Mouse (Mus musculus): ENCODE data around the gene Eftud2. TPM values are rescaled to one million over a fixed set of nuclear protein-coding genes. Genes with fewer than 3 reads are reported as not detected.

The Eftud2 gene
- polyA plus RNA-seq (2015; fragmentation: Nextera tagmentation; extraction: Ambion mirVana): 222 and 236 TPM in 2 replicates

DNA sequence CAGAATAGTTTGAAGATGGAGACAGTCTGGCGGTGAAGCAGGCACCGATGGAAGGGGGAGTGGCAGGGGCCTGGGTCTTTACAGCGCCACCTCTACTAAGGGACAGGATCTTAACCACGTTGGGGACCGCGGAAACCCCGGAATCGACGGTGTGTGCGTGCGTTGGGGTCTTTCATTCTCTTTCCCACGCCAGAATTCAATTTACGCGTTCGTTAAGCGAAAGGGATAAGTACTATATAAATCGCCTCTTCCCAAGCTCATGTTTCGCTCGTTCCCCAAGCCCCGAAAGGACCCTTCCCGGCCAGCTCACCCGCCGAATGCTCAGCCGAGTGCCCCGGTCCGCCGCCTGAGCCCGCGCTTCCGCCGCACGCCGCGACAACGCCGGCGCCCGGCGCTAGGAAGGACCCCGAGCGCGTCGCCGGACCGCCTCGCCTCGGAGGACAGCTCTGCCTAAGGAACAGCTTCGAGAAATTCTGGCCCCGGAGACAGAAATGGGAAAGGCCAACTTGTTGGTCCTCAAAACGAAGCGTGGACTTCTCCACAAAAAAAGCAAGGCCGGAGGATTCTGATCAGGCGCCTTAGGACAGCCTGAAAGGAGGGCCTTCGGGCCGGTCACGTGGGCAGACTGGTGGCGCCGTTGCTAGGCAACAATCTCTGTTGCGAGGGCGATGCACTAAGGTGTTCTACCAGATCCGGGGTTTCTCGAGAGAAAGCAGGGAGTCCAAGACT lies at the start of gene Eftud2, which contains the start of gene Ccdc103:
Gene Eftud2, minus strand, starts transcription at position 401 of the 729 bp plus-strand sequence.
Gene Ccdc103, plus strand, starts transcription at position 620 of the 729 bp plus-strand sequence.
- Histone ChIP-seq H3K36me3 (ENCODE audit: insufficient read depth, low read length) (peaks cover 17% of the 10 kb centered on the region), H3K9ac (replicated peaks; ENCODE audit: low read length) (peak within 1 kb of the TSS; percentile 86), H3K27ac (ENCODE audit: low read length) (peak within 1 kb of the TSS; percentile 84), H3K4me1 (ENCODE audit: insufficient read depth, low read length) (peaks cover 17% of the 10 kb centered on the region), H3K4me3 (ENCODE audit: low read length) (peak within 1 kb of the TSS; percentile 86), H3K4me2 (replicated peaks; ENCODE audit: low read depth, low read length) (peak within 1 kb of the TSS; percentile 80), H3K9me3 (ENCODE audit: low read length) (no peaks in the 10 kb centered on the region), H3K27me3 (ENCODE audit: insufficient read depth, low read length) (no peaks in the 10 kb centered on the region)
- ATAC-seq (ENCODE audit: low FRiP score, low TSS enrichment): peak; percentile 88
- under 1% methylated on average over 62 of the region's 62 CpGs for WGBS

GRCm38 (mm10) chr11:102925351-102925717 lies 44.5 kb upstream of the Eftud2 start:
- H3K4me3 ChIP-seq (ENCODE audit: low read length): peak overlapping the region; percentile 79
- no peaks in the 10 kb centered on the region for H3K27me3 ChIP-seq (ENCODE audit: insufficient read depth, low read length)
- 0 out of 2 replicates have a peak, but pooled peaks cover 3% of the 10 kb centered on the region for H3K36me3 ChIP-seq (ENCODE audit: insufficient read depth, low read length)
- H3K4me2 ChIP-seq (replicated peaks; ENCODE audit: low read depth, low read length): peak overlapping the region; percentile 71
- peak; percentile 62 for ATAC-seq (ENCODE audit: low FRiP score, low TSS enrichment)
- no peaks in the 10 kb centered on the region for H3K9me3 ChIP-seq (ENCODE audit: low read length)
- WGBS: 1% methylated on average over 10 of the region's 10 CpGs
- peak overlapping the region; percentile 81 for H3K9ac ChIP-seq (replicated peaks; ENCODE audit: low read length)
- H3K4me1 ChIP-seq (ENCODE audit: insufficient read depth, low read length): peaks cover 21% of the 10 kb centered on the region
- peak overlapping the region; percentile 98 for H3K27ac ChIP-seq (ENCODE audit: low read length)

- peak; percentile 95 for ATAC-seq (ENCODE audit: low FRiP score, low TSS enrichment)
- Histone ChIP-seq H3K9ac (replicated peaks; ENCODE audit: low read length) (peak within 1 kb of the TSS; percentile 81), H3K4me3 (ENCODE audit: low read length) (peak within 1 kb of the TSS; percentile 79), H3K27ac (ENCODE audit: low read length) (peak within 1 kb of the TSS; percentile 98), H3K36me3 (ENCODE audit: insufficient read depth, low read length) (0 out of 2 replicates have a peak, but pooled peaks cover 3% of the 10 kb centered on the region), H3K4me2 (replicated peaks; ENCODE audit: low read depth, low read length) (peak within 1 kb of the TSS; percentile 71), H3K27me3 (ENCODE audit: insufficient read depth, low read length) (no peaks in the 10 kb centered on the region), H3K4me1 (ENCODE audit: insufficient read depth, low read length) (peaks cover 21% of the 10 kb centered on the region), H3K9me3 (ENCODE audit: low read length) (no peaks in the 10 kb centered on the region)
- WGBS: under 1% methylated on average over 62 of the region's 62 CpGs
These were observed 44.0 kb upstream of the Eftud2 start, which contains the start of gene Kif18b for GRCm38 (mm10) chr11:102924557-102925350. TSS of gene Kif18b (minus strand) at chr11:102925124.

GRCm38 (mm10) chr11:102921491-102921890 lies 40.7 kb upstream of the Eftud2 start:
- Histone ChIP-seq H3K4me3 (ENCODE audit: low read length) (no peak overlapping the region), H3K4me1 (ENCODE audit: insufficient read depth, low read length) (peaks cover 21% of the 10 kb centered on the region), H3K36me3 (ENCODE audit: insufficient read depth, low read length) (0 out of 2 replicates have a peak, but pooled peaks cover 3% of the 10 kb centered on the region), H3K4me2 (replicated peaks; ENCODE audit: low read depth, low read length) (no peak overlapping the region), H3K9ac (replicated peaks; ENCODE audit: low read length) (peak overlapping the region; percentile 35; the same call in 1 of the 2 replicates), H3K9me3 (ENCODE audit: low read length) (no peaks in the 10 kb centered on the region), H3K27me3 (ENCODE audit: insufficient read depth, low read length) (no peaks in the 10 kb centered on the region), H3K27ac (ENCODE audit: low read length) (no peak overlapping the region)
- WGBS: 77% methylated on average over 6 of the region's 6 CpGs
- ATAC-seq (ENCODE audit: low FRiP score, low TSS enrichment): no peak

GRCm38 (mm10) chr11:102918077-102918476 lies 37.3 kb upstream of the Eftud2 start:
- Histone ChIP-seq H3K4me2 (replicated peaks; ENCODE audit: low read depth, low read length) (no peak overlapping the region), H3K27ac (ENCODE audit: low read length) (no peak overlapping the region), H3K27me3 (ENCODE audit: insufficient read depth, low read length) (no peaks in the 10 kb centered on the region), H3K9me3 (ENCODE audit: low read length) (no peaks in the 10 kb centered on the region), H3K4me1 (ENCODE audit: insufficient read depth, low read length) (peaks cover 13% of the 10 kb centered on the region; the same call in 1 of the 2 replicates), H3K36me3 (ENCODE audit: insufficient read depth, low read length) (peaks cover 33% of the 10 kb centered on the region), H3K4me3 (ENCODE audit: low read length) (no peak overlapping the region), H3K9ac (replicated peaks; ENCODE audit: low read length) (no peak overlapping the region)
- WGBS: 82% methylated on average over 4 of the region's 4 CpGs
- no peak for ATAC-seq (ENCODE audit: low FRiP score, low TSS enrichment)

DNA sequence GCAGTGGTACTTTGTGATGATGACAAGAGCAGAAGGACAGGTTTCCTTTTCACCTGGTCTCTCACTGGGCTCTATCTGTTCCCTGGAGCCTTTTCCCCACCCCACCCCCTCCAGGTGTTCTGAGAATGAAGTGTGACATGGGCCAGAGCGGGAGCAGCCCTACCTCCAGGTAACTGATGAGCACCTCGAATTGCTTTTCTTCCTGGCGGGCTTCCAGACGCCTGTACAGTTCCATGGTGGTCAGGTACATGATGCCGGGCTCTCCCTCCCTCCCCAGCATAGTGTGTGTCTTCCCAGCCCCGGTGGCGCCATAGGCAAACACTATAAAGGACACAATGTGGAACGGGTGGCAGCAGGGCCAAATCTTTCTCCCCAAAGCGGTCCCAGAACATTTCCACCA lies 34.6 kb upstream of the Eftud2 start:
- Histone ChIP-seq H3K9ac (replicated peaks; ENCODE audit: low read length) (no peak overlapping the region), H3K36me3 (ENCODE audit: insufficient read depth, low read length) (peaks cover 50% of the 10 kb centered on the region)
- WGBS: 92% methylated on average over 9 of the region's 9 CpGs

GRCm38 (mm10) chr11:102911376-102911775 lies 30.6 kb upstream of the Eftud2 start:
- Histone ChIP-seq H3K9ac (replicated peaks; ENCODE audit: low read length) (no peak overlapping the region), H3K36me3 (ENCODE audit: insufficient read depth, low read length) (peaks cover 88% of the 10 kb centered on the region)
- 78% methylated on average over 7 of the region's 7 CpGs for WGBS

More for the DNA sequence above, 34.6 kb upstream of the Eftud2 start:
- no peak overlapping the region for H3K27ac ChIP-seq (ENCODE audit: low read length)
- no peak for ATAC-seq (ENCODE audit: low FRiP score, low TSS enrichment)
- no peaks in the 10 kb centered on the region for H3K4me1 ChIP-seq (ENCODE audit: insufficient read depth, low read length)
- H3K4me2 ChIP-seq (replicated peaks; ENCODE audit: low read depth, low read length): no peak overlapping the region
- no peaks in the 10 kb centered on the region for H3K27me3 ChIP-seq (ENCODE audit: insufficient read depth, low read length)
- H3K4me3 ChIP-seq (ENCODE audit: low read length): no peak overlapping the region
- no peaks in the 10 kb centered on the region for H3K9me3 ChIP-seq (ENCODE audit: low read length)

GRCm38 (mm10) chr11:102903654-102904053 lies 22.9 kb upstream of the Eftud2 start:
- Histone ChIP-seq H3K36me3 (ENCODE audit: insufficient read depth, low read length) (peaks cover 34% of the 10 kb centered on the region), H3K4me2 (replicated peaks; ENCODE audit: low read depth, low read length) (no peak overlapping the region), H3K4me3 (ENCODE audit: low read length) (no peak overlapping the region), H3K9ac (replicated peaks; ENCODE audit: low read length) (no peak overlapping the region), H3K4me1 (ENCODE audit: insufficient read depth, low read length) (peaks cover 3% of the 10 kb centered on the region; the same call in 1 of the 2 replicates), H3K27me3 (ENCODE audit: insufficient read depth, low read length) (no peaks in the 10 kb centered on the region), H3K27ac (ENCODE audit: low read length) (no peak overlapping the region), H3K9me3 (ENCODE audit: low read length) (no peaks in the 10 kb centered on the region)
- 62% methylated on average over 7 of the region's 7 CpGs for WGBS
- no peak for ATAC-seq (ENCODE audit: low FRiP score, low TSS enrichment)

More at GRCm38 (mm10) chr11:102911376-102911775, 30.6 kb upstream of the Eftud2 start:
- Histone ChIP-seq H3K4me1 (ENCODE audit: insufficient read depth, low read length) (no peaks in the 10 kb centered on the region), H3K9me3 (ENCODE audit: low read length) (no peaks in the 10 kb centered on the region), H3K27ac (ENCODE audit: low read length) (no peak overlapping the region), H3K4me2 (replicated peaks; ENCODE audit: low read depth, low read length) (no peak overlapping the region), H3K4me3 (ENCODE audit: low read length) (no peak overlapping the region), H3K27me3 (ENCODE audit: insufficient read depth, low read length) (no peaks in the 10 kb centered on the region)
- ATAC-seq (ENCODE audit: low FRiP score, low TSS enrichment): no peak

GRCm38 (mm10) chr11:102902107-102902506 lies 21.3 kb upstream of the Eftud2 start:
- WGBS: 73% methylated on average over 5 of the region's 5 CpGs
- Histone ChIP-seq H3K4me1 (ENCODE audit: insufficient read depth, low read length) (peaks cover 3% of the 10 kb centered on the region; the same call in 1 of the 2 replicates), H3K36me3 (ENCODE audit: insufficient read depth, low read length) (peaks cover 18% of the 10 kb centered on the region), H3K4me3 (ENCODE audit: low read length) (no peak overlapping the region), H3K27me3 (ENCODE audit: insufficient read depth, low read length) (no peaks in the 10 kb centered on the region), H3K27ac (ENCODE audit: low read length) (no peak overlapping the region), H3K9me3 (ENCODE audit: low read length) (no peaks in the 10 kb centered on the region), H3K4me2 (replicated peaks; ENCODE audit: low read depth, low read length) (no peak overlapping the region), H3K9ac (replicated peaks; ENCODE audit: low read length) (no peak overlapping the region)
- ATAC-seq (ENCODE audit: low FRiP score, low TSS enrichment): no peak

Measured in kidney, embryonic 16.5 days (tissue).